Mouse (Mus musculus): ENCODE data around the gene a. TPM values are rescaled to one million over a fixed set of nuclear protein-coding genes. Genes with fewer than 3 reads are reported as not detected.

a gene
- polyA plus RNA-seq, 1 experiment from 2014 or later = 0.54 TPM

- WGBS = 83% methylated on average over 1 of the region's 1 CpGs
These were observed 27.4 kb downstream of the a start for GRCm38 (mm10) chr2:154818599-154818998.

GRCm38 (mm10) chr2:154820346-154820745 lies 29.1 kb downstream of the a start:
- Histone ChIP-seq H3K9me3 (replicated peaks; ENCODE audit: control insufficient read depth, low read length, poor library complexity, severe bottlenecking) (no peaks in the 10 kb centered on the region), H3K9ac (ENCODE audit: low read depth, low read length) (no peak overlapping the region), H3K4me3 (ENCODE audit: low read depth, low read length) (no peak overlapping the region), H3K27ac (ENCODE audit: low read length) (no peak overlapping the region), H3K4me2 (ENCODE audit: low read length) (no peak overlapping the region), H3K27me3 (ENCODE audit: control insufficient read depth, insufficient read depth, low read depth, low read length) (no peaks in the 10 kb centered on the region), H3K4me1 (ENCODE audit: control insufficient read depth, insufficient read depth, low read length) (peaks cover 14% of the 10 kb centered on the region), H3K36me3 (ENCODE audit: control insufficient read depth, insufficient read depth, low read length) (no peaks in the 10 kb centered on the region)
- no peak for ATAC-seq
- 76% methylated on average over 1 of the region's 1 CpGs for WGBS

More at GRCm38 (mm10) chr2:154818599-154818998, 27.4 kb downstream of the a start:
- no peak for ATAC-seq
- no peaks in the 10 kb centered on the region for H3K9me3 ChIP-seq (replicated peaks; ENCODE audit: control insufficient read depth, low read length, poor library complexity, severe bottlenecking)
- H3K4me2 ChIP-seq (ENCODE audit: low read length) = no peak overlapping the region
- H3K4me3 ChIP-seq (ENCODE audit: low read depth, low read length) = no peak overlapping the region
- no peaks in the 10 kb centered on the region for H3K36me3 ChIP-seq (ENCODE audit: control insufficient read depth, insufficient read depth, low read length)
- H3K4me1 ChIP-seq (ENCODE audit: control insufficient read depth, insufficient read depth, low read length) = peaks cover 14% of the 10 kb centered on the region
- H3K27ac ChIP-seq (ENCODE audit: low read length) = no peak overlapping the region
- no peak overlapping the region for H3K9ac ChIP-seq (ENCODE audit: low read depth, low read length)
- no peaks in the 10 kb centered on the region for H3K27me3 ChIP-seq (ENCODE audit: control insufficient read depth, insufficient read depth, low read depth, low read length)

GRCm38 (mm10) chr2:154826054-154826538 lies 34.9 kb downstream of the a start:
- no peaks in the 10 kb centered on the region for H3K36me3 ChIP-seq (ENCODE audit: control insufficient read depth, insufficient read depth, low read length)
- H3K27ac ChIP-seq (ENCODE audit: low read length) = no peak overlapping the region
- H3K4me1 ChIP-seq (ENCODE audit: control insufficient read depth, insufficient read depth, low read length) = peaks cover 2% of the 10 kb centered on the region; the same call in 1 of the 2 replicates
- H3K4me3 ChIP-seq (ENCODE audit: low read depth, low read length) = no peak overlapping the region
- no peak for ATAC-seq
- no peaks in the 10 kb centered on the region for H3K27me3 ChIP-seq (ENCODE audit: control insufficient read depth, insufficient read depth, low read depth, low read length)
- no peak overlapping the region for H3K9ac ChIP-seq (ENCODE audit: low read depth, low read length)
- 97% methylated on average over 1 of the region's 1 CpGs for WGBS
- no peak overlapping the region for H3K4me2 ChIP-seq (ENCODE audit: low read length)
- no peaks in the 10 kb centered on the region for H3K9me3 ChIP-seq (replicated peaks; ENCODE audit: control insufficient read depth, low read length, poor library complexity, severe bottlenecking)

DNA sequence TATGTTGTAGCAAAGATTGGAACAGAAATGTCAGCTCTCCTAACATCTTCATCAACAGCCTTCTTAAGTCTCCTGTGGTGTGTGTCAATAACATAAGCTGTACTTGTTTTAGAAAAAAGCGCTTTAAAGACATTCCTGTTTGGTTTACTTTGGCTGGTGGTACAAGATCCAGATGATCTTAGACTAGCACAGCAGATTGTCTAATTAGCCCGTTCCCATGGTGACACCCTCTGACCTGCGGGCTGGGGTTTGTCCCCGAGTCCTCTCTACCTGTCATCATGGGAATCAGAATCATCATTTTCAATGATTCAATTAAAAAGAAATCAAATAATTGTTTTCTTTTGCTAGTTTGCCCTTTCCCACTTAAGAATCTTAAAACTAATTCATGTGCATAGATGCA lies 36.3 kb downstream of the a start:
- H3K9me3 ChIP-seq (replicated peaks; ENCODE audit: control insufficient read depth, low read length, poor library complexity, severe bottlenecking) = no peaks in the 10 kb centered on the region
- WGBS = 64% methylated on average over 4 of the region's 4 CpGs
- no peak overlapping the region for H3K4me3 ChIP-seq (ENCODE audit: low read depth, low read length)
- H3K27me3 ChIP-seq (ENCODE audit: control insufficient read depth, insufficient read depth, low read depth, low read length) = no peaks in the 10 kb centered on the region
- no peak overlapping the region for H3K9ac ChIP-seq (ENCODE audit: low read depth, low read length)
- no peaks in the 10 kb centered on the region for H3K36me3 ChIP-seq (ENCODE audit: control insufficient read depth, insufficient read depth, low read length)
- H3K4me1 ChIP-seq (ENCODE audit: control insufficient read depth, insufficient read depth, low read length) = peaks cover 3% of the 10 kb centered on the region; the same call in 1 of the 2 replicates
- no peak overlapping the region for H3K27ac ChIP-seq (ENCODE audit: low read length)
- no peak overlapping the region for H3K4me2 ChIP-seq (ENCODE audit: low read length)
- ATAC-seq = no peak

DNA sequence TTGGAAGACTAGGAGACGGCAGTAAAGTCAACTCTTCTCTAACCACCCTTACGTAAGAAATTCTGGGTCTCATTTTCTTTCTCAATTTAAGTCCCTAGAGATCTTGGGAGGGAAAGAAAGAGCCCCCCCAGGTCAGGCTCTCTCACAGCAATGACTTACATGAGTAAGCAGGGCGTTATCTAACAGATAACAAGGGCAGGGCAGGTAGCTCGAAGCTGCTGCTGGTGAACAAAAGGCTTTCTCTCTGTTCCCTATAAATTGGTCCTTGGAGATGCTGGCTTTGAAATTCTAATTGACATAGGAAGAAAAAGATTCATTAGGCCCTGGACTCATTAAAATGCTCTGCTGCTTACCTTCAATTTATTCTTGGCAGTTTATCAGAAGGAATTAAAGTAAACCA lies 41.3 kb downstream of the a start:
- ATAC-seq = no peak
- Histone ChIP-seq H3K4me3 (ENCODE audit: low read depth, low read length) (no peak overlapping the region), H3K9ac (ENCODE audit: low read depth, low read length) (no peak overlapping the region), H3K36me3 (ENCODE audit: control insufficient read depth, insufficient read depth, low read length) (no peaks in the 10 kb centered on the region), H3K4me2 (ENCODE audit: low read length) (no peak overlapping the region), H3K4me1 (ENCODE audit: control insufficient read depth, insufficient read depth, low read length) (0 out of 2 replicates have a peak, but pooled peaks cover 3% of the 10 kb centered on the region), H3K27ac (ENCODE audit: low read length) (no peak overlapping the region; the same call in 1 of the 2 replicates), H3K9me3 (replicated peaks; ENCODE audit: control insufficient read depth, low read length, poor library complexity, severe bottlenecking) (no peaks in the 10 kb centered on the region; the same call in 1 of the 2 replicates), H3K27me3 (ENCODE audit: control insufficient read depth, insufficient read depth, low read depth, low read length) (no peaks in the 10 kb centered on the region)
- 45% methylated on average over 4 of the region's 4 CpGs for WGBS

DNA sequence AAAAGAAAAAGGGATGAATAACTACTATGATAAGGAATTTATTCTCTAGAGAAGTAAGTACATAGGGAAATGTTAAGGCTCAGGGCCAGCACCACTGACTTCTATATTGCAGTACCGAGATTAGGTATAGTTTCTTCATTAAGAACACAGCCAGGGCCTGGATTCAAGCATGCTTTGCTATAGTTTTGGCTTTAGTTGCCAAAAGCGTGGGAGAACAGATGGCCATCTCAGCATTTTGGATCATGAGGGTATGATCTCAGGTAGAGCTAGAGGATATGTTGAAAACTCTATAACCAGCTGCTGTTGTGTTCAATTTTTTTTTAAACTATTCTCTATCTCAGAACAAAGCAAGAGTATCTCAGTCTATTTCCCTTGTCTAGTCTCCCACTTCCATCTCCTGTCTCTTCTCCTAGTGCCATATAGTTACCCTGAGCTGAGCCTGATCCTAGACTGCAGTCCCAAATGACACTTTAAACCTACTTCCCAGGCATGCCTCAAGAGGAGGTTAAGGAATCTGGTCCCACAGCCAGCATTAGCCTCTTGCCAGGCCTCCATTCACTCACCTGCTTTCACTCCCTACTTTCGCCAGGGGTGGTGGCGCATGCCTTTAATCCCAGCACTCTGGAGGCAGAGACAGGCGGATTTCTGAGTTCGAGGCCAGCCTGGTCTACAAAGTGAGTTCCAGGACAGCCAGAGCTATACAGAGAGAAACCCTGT lies 43.1 kb downstream of the a start:
- no peaks in the 10 kb centered on the region; the same call in 1 of the 2 replicates for H3K9me3 ChIP-seq (replicated peaks; ENCODE audit: control insufficient read depth, low read length, poor library complexity, severe bottlenecking)
- H3K4me1 ChIP-seq (ENCODE audit: control insufficient read depth, insufficient read depth, low read length) = 0 out of 2 replicates have a peak, but pooled peaks cover 3% of the 10 kb centered on the region
- H3K9ac ChIP-seq (ENCODE audit: low read depth, low read length) = no peak overlapping the region
- no peak overlapping the region for H3K4me3 ChIP-seq (ENCODE audit: low read depth, low read length)
- H3K4me2 ChIP-seq (ENCODE audit: low read length) = no peak overlapping the region
- no peak for ATAC-seq
- H3K36me3 ChIP-seq (ENCODE audit: control insufficient read depth, insufficient read depth, low read length) = no peaks in the 10 kb centered on the region
- no peak overlapping the region for H3K27ac ChIP-seq (ENCODE audit: low read length)
- 95% methylated on average over 6 of the region's 6 CpGs for WGBS
- H3K27me3 ChIP-seq (ENCODE audit: control insufficient read depth, insufficient read depth, low read depth, low read length) = no peaks in the 10 kb centered on the region

GRCm38 (mm10) chr2:154836537-154836936 lies 45.3 kb downstream of the a start:
- Histone ChIP-seq H3K9ac (ENCODE audit: low read depth, low read length) (no peak overlapping the region), H3K27me3 (ENCODE audit: control insufficient read depth, insufficient read depth, low read depth, low read length) (no peaks in the 10 kb centered on the region), H3K36me3 (ENCODE audit: control insufficient read depth, insufficient read depth, low read length) (no peaks in the 10 kb centered on the region), H3K4me3 (ENCODE audit: low read depth, low read length) (no peak overlapping the region), H3K4me2 (ENCODE audit: low read length) (no peak overlapping the region), H3K9me3 (replicated peaks; ENCODE audit: control insufficient read depth, low read length, poor library complexity, severe bottlenecking) (peaks cover 5% of the 10 kb centered on the region; the same call in 1 of the 2 replicates), H3K4me1 (ENCODE audit: control insufficient read depth, insufficient read depth, low read length) (0 out of 2 replicates have a peak, but pooled peaks cover 3% of the 10 kb centered on the region), H3K27ac (ENCODE audit: low read length) (no peak overlapping the region)
- no peak for ATAC-seq
- WGBS = 86% methylated on average over 2 of the region's 2 CpGs

GRCm38 (mm10) chr2:154848086-154848485 lies 56.9 kb downstream of the a start:
- no peak overlapping the region for H3K4me3 ChIP-seq (ENCODE audit: low read depth, low read length)
- no peak overlapping the region for H3K4me2 ChIP-seq (ENCODE audit: low read length)
- no peaks in the 10 kb centered on the region for H3K4me1 ChIP-seq (ENCODE audit: control insufficient read depth, insufficient read depth, low read length)
- no peaks in the 10 kb centered on the region for H3K36me3 ChIP-seq (ENCODE audit: control insufficient read depth, insufficient read depth, low read length)
- ATAC-seq = no peak
- no peaks in the 10 kb centered on the region for H3K9me3 ChIP-seq (replicated peaks; ENCODE audit: control insufficient read depth, low read length, poor library complexity, severe bottlenecking)
- no peak overlapping the region for H3K27ac ChIP-seq (ENCODE audit: low read length)
- no peaks in the 10 kb centered on the region for H3K27me3 ChIP-seq (ENCODE audit: control insufficient read depth, insufficient read depth, low read depth, low read length)
- no peak overlapping the region for H3K9ac ChIP-seq (ENCODE audit: low read depth, low read length)

DNA sequence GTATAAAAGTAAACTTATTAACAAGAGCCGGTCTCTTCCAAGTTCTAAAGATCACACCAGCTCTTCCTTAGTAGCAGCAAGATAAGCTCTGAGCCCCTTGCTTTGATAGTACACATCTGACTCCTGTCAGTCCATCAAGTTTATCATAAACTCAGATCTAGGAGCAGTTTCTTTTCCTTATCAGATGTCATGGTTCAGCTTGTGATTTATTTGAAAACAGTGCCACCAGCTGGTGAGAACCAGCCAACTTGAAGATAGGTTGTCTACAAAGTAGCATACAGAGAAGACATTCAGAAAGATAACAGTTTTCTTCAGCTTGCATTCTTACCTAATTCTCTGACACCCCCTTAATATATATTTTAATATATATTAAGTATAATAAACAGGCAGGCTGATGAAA lies 64.2 kb downstream of the a start:
- ATAC-seq = no peak
- H3K4me1 ChIP-seq (ENCODE audit: control insufficient read depth, insufficient read depth, low read length) = no peaks in the 10 kb centered on the region
- 97% methylated on average over 1 of the region's 1 CpGs for WGBS

More for the DNA sequence above, 64.2 kb downstream of the a start:
- no peaks in the 10 kb centered on the region for H3K27me3 ChIP-seq (ENCODE audit: control insufficient read depth, insufficient read depth, low read depth, low read length)
- H3K9ac ChIP-seq (ENCODE audit: low read depth, low read length) = no peak overlapping the region
- no peaks in the 10 kb centered on the region for H3K9me3 ChIP-seq (replicated peaks; ENCODE audit: control insufficient read depth, low read length, poor library complexity, severe bottlenecking)
- no peak overlapping the region for H3K27ac ChIP-seq (ENCODE audit: low read length)
- peaks cover 3% of the 10 kb centered on the region; the same call in 1 of the 2 replicates for H3K36me3 ChIP-seq (ENCODE audit: control insufficient read depth, insufficient read depth, low read length)
- H3K4me3 ChIP-seq (ENCODE audit: low read depth, low read length) = no peak overlapping the region
- no peak overlapping the region for H3K4me2 ChIP-seq (ENCODE audit: low read length)

Data from midbrain, embryonic 16.5 days (tissue).